Mouse (Mus musculus): ENCODE data around the gene Cpeb3. TPM values are rescaled to one million over a fixed set of nuclear protein-coding genes. Genes with fewer than 3 reads are reported as not detected.

The Cpeb3 gene
- polyA plus RNA-seq, 1 experiment from 2014 or later, result 13.3 TPM

DNA sequence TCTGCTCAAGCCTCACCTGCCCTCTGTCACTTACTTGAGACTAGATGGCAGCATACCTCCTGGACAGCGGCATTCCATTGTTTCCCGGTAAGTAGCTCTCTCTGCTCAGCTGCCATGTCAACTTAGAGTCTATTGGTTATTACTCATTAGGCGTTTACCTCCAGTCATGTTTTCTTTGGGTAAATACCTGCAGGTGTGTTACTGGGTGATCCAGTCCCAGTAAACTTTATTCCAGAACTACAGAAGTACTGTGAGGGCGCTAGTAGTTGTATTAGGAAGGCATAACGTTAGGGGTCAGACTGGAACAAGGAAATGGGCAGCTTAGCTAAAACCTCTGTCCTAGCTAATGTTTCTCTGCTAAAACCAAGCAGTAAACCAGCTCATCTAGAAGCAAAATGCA, 203.8 kb downstream of the Cpeb3 start:
- no peak for ATAC-seq (ENCODE audit: low read depth)
- Histone ChIP-seq H3K4me2 (ENCODE audit: low read depth, low read length) (no peak overlapping the region), H3K4me3 (ENCODE audit: low read depth, low read length) (no peak overlapping the region), H3K36me3 (ENCODE audit: control insufficient read depth, insufficient read depth, low read length) (peaks cover 55% of the 10 kb centered on the region), H3K27ac (ENCODE audit: low read depth, low read length) (no peak overlapping the region), H3K27me3 (ENCODE audit: control insufficient read depth, insufficient read depth, low read length) (no peaks in the 10 kb centered on the region), H3K9me3 (ENCODE audit: control insufficient read depth, low read length) (no peaks in the 10 kb centered on the region), H3K9ac (replicated peaks; ENCODE audit: low read depth, low read length) (no peak overlapping the region), H3K4me1 (ENCODE audit: control insufficient read depth, insufficient read depth, low read length) (no peaks in the 10 kb centered on the region)
- 96% methylated on average over 5 of the region's 5 CpGs for WGBS

Other genes with a start within 250 kb of the Cpeb3 start
- gene March5, start 1.1 kb downstream of the Cpeb3 start, polyA plus RNA-seq (2014; fragmentation: Nextera tagmentation; extraction: Ambion mirVana), result 121 and 126 TPM in 2 replicates
- 48.5 and 49.3 TPM in 2 replicates for gene Ide, start 129.3 kb upstream of the Cpeb3 start, polyA plus RNA-seq (2014; fragmentation: Nextera tagmentation; extraction: Ambion mirVana)
- 5.1 and 6.4 TPM in 2 replicates for gene Kif11, start 167.8 kb upstream of the Cpeb3 start, polyA plus RNA-seq (2014; fragmentation: Nextera tagmentation; extraction: Ambion mirVana)
- gene Hhex, start 226.2 kb upstream of the Cpeb3 start, polyA plus RNA-seq (2014; fragmentation: Nextera tagmentation; extraction: Ambion mirVana), result 1.8 and 4.3 TPM in 2 replicates